Mouse (Mus musculus) heart, postnatal 0 days (tissue): Measurements from ENCODE around the gene Htra2. TPM values are rescaled to one million over a fixed set of nuclear protein-coding genes. Genes with fewer than 3 reads are reported as not detected.

Experiments used
- ATAC-seq: fragments of 200-750 bp; cut with Nextera tagmentation; 2 replicates; pipeline ENCODE4 v1.8.0; 2017; ENCODE audit warnings: low read depth, moderate number of reproducible peaks, moderate library complexity; ENCODE audit not compliant: insufficient read depth
- DNase-seq: peaks from one replicate; pipeline ENCODE4 v3.0.0-alpha.2; 2016; ENCODE audit warnings: low spot score
- H3K27ac ChIP-seq: fragments of 300-500 bp; sonication (generic); 2 replicates; pipeline ENCODE4 v1.5.1; 2014; ENCODE audit warnings: low read depth, mild to moderate bottlenecking
- H3K27me3 ChIP-seq: fragments of 300-500 bp; sonication (generic); 2 replicates; pipeline ENCODE4 v1.6.1; 2014; ENCODE audit warnings: low read length, mixed read lengths; ENCODE audit not compliant: control insufficient read depth, insufficient read depth
- H3K36me3 ChIP-seq: fragments of 300-500 bp; sonication (generic); replicated peaks from 2 replicates; pipeline ENCODE4 v1.6.1; 2014; ENCODE audit warnings: low read length, mixed read lengths; ENCODE audit not compliant: control insufficient read depth, insufficient read depth
- H3K4me1 ChIP-seq: fragments of 300-500 bp; sonication (generic); 2 replicates; pipeline ENCODE4 v1.6.1; 2014; ENCODE audit warnings: antibody characterized with exemption; ENCODE audit not compliant: control insufficient read depth, insufficient read depth
- H3K4me2 ChIP-seq: fragments of 300-500 bp; sonication (generic); 2 replicates; pipeline ENCODE4 v1.6.1; 2014; ENCODE audit warnings: low read depth, mild to moderate bottlenecking, low read length, moderate library complexity
- H3K4me3 ChIP-seq: fragments of 300-500 bp; sonication (generic); 2 replicates; pipeline ENCODE4 v1.5.1; 2014; ENCODE audit warnings: low read depth, low read length
- H3K9ac ChIP-seq: fragments of 300-500 bp; sonication (generic); replicated peaks from 2 replicates; pipeline ENCODE4 v1.6.1; 2014; ENCODE audit warnings: low read depth, low read length, mixed read lengths
- H3K9me3 ChIP-seq: fragments of 300-500 bp; sonication (generic); replicated peaks from 2 replicates; pipeline ENCODE4 v1.6.1; 2016; ENCODE audit warnings: low read length; ENCODE audit not compliant: control insufficient read depth
- CTCF ChIP-seq: IDR thresholded peaks from 2 replicates; pipeline ENCODE4 v1.5.1; 2016; ENCODE audit warnings: antibody characterized with exemption, control low read depth, low read depth
- EP300 ChIP-seq: IDR thresholded peaks from 2 replicates; pipeline ENCODE4 v1.6.1; 2016; ENCODE audit warnings: antibody characterized with exemption, low read depth
- WGBS: fragments of 180-500 bp; shearing (Covaris S2); extraction: QIAGEN DNeasy Blood & Tissue Kit; methylation state at CpG from one replicate; pipeline ENCODE4 v1.1.7; 2014; 5-methylcytosine and 5-hydroxymethylcytosine counted together
- polyA plus RNA-seq: library from polyadenylated mRNA; unstranded; fragments of >200 nt; fragmentation: Nextera tagmentation; extraction: Ambion mirVana; gene quantifications from 2 replicates; pipeline ENCODE4 v1.2.1, GENCODE M21; 2015
- total RNA-seq: library from RNA; depleted of rRNA; stranded (reverse); fragments of >200 nt; gene quantifications from 2 replicates; pipeline ENCODE4 v1.2.3, GENCODE M21; 2014; ENCODE audit warnings: low replicate concordance

The Htra2 gene
- total and polyA plus RNA-seq, 2 experiments from 2014 or later = 50.3 to 61.9 TPM

DNA sequence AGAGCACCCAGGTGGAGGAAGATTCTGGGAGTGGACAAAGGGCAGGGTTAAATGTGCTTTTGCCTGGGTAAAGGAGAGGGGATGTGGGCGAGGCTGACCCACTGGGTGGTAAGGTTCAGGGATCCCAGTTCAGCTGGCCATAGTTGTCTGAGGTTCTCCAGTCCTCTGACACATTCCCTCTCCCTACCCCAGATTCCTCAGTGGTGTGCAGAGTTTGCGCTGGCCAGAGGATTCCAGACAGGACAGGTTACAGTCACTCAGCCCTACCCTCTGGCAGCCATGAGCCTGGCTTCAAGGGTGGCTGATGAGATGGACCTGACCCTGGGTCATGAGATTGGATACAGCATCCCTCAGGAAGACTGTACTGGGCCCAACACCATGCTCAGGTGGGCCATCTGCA, 3.7 kb upstream of the Htra2 start:
- H3K4me3 ChIP-seq = no peak overlapping the region
- no peak overlapping the region for H3K9ac ChIP-seq
- WGBS = 71% methylated on average over 2 of the region's 2 CpGs
- TF ChIP-seq EP300 = no peak
- no peak for TF ChIP-seq CTCF
- ATAC-seq (no peak), DNase-seq (no peak)
- peaks cover 8% of the 10 kb centered on the region for H3K4me1 ChIP-seq
- peaks cover 33% of the 10 kb centered on the region for H3K27me3 ChIP-seq
- no peaks in the 10 kb centered on the region for H3K9me3 ChIP-seq
- H3K27ac ChIP-seq = no peak overlapping the region
- H3K36me3 ChIP-seq = peaks cover 14% of the 10 kb centered on the region
- H3K4me2 ChIP-seq = no peak overlapping the region

GRCm38 (mm10) chr6:83057790-83058189, 2.7 kb upstream of the Htra2 start, which contains the start of gene Dqx1:
Gene Dqx1, plus strand, starts transcription at chr6:83057844.
- Histone ChIP-seq H3K9ac (no peak within 1 kb of the TSS), H3K4me1 (peaks cover 17% of the 10 kb centered on the region), H3K4me2 (no peak within 1 kb of the TSS), H3K27ac (no peak within 1 kb of the TSS), H3K27me3 (peaks cover 23% of the 10 kb centered on the region), H3K9me3 (no peaks in the 10 kb centered on the region), H3K4me3 (no peak within 1 kb of the TSS), H3K36me3 (peaks cover 14% of the 10 kb centered on the region)
- 54% methylated on average over 3 of the region's 3 CpGs for WGBS
- no peak for ATAC-seq
- TF ChIP-seq EP300 = no peak
- no peak for TF ChIP-seq CTCF
- no peak for DNase-seq

DNA sequence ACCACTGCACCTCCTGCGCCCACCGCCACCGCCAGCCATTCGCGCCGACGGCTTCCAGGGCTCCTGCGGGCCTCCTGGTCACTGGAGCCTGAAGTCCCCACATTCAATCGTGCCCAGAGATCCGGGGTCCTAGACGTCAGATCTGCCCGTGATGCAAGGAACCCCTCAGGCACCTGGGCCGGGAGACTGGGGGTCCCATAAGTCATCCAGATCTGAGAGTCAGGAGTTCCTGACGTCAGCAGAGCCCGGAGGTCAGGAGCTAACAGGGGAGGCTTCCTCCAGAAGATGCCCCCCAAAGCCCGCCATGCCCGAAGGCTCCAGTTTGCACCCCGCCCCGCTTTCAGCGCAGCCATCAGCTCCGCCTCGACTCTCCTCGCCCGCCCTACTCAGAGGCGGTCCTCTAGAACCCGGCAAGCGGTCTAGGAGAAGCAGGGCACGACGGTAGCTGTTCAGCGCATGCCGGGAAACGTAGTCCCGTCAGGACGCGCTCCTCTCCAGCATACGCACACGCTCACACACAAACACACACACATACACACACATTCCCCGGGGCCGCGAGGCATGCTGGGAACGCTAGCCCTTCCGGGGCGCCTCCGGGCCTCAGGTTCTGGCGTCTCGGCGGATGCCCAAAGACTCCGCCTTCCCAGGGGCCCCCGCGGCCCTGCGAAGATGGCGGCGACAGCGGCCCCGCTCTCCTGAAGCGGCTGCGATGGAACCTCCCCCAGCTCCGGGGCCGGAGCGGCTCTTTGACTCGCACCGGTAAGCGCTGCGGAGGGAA, 810 bp downstream of the Htra2 start, which contains the start of gene Aup1:
Gene Aup1, plus strand, starts transcription at position 448 of the 778 bp plus-strand sequence.
- DNase-seq = peak; percentile 96
- H3K9ac ChIP-seq = peak within 1 kb of the TSS; percentile 92
- peaks cover 20% of the 10 kb centered on the region for H3K4me1 ChIP-seq
- H3K36me3 ChIP-seq = peaks cover 26% of the 10 kb centered on the region
- peak within 1 kb of the TSS; percentile 92 for H3K4me2 ChIP-seq
- peak; percentile 95 for ATAC-seq
- under 1% methylated on average over 59 of the region's 64 CpGs for whole genome bisulfite sequencing
- TF ChIP-seq EP300 = peak; percentile 97
- TF ChIP-seq CTCF = no peak
- H3K9me3 ChIP-seq = no peaks in the 10 kb centered on the region
- H3K27me3 ChIP-seq = no peaks in the 10 kb centered on the region
- H3K4me3 ChIP-seq = peak within 1 kb of the TSS; percentile 88
- peak within 1 kb of the TSS; percentile 88 for H3K27ac ChIP-seq

GRCm38 (mm10) chr6:83053136-83053960, 1.7 kb downstream of the Htra2 start:
- H3K4me1 ChIP-seq = peaks cover 20% of the 10 kb centered on the region
- TF ChIP-seq EP300 (no peak), CTCF (no peak)
- DNase-seq = peak; percentile 34
- 1% methylated on average over 26 of the region's 26 CpGs for WGBS
- H3K27ac ChIP-seq = peak overlapping the region; percentile 88
- peak overlapping the region; percentile 92 for H3K9ac ChIP-seq
- H3K9me3 ChIP-seq = no peaks in the 10 kb centered on the region
- peaks cover 26% of the 10 kb centered on the region for H3K36me3 ChIP-seq
- peak overlapping the region; percentile 92 for H3K4me2 ChIP-seq
- H3K27me3 ChIP-seq = no peaks in the 10 kb centered on the region
- ATAC-seq = no peak
- H3K4me3 ChIP-seq = peak overlapping the region; percentile 88

DNA sequence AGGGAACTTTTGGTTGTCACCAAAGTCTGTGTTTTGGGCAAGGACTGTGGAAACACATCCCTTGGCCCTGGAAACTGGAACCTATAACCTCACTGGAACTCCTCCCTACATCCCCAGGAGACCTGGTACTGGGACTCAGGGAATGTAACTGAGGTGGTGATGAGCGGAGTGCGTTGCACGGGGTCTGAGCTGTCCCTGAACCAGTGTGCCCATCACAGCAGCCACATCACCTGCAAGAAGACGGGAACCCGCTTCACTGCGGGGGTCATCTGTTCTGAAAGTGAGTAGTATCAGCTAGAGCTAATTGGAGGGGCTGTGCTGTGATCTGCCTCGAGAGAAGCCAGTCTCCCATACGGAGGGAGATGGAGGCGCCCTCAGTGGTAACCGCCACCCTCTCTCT, 5.7 kb downstream of the Htra2 start:
- H3K4me1 ChIP-seq = peaks cover 12% of the 10 kb centered on the region
- TF ChIP-seq EP300 (no peak), CTCF (no peak)
- no peaks in the 10 kb centered on the region for H3K9me3 ChIP-seq
- WGBS = 65% methylated on average over 10 of the region's 10 CpGs
- no peak overlapping the region for H3K4me3 ChIP-seq
- H3K4me2 ChIP-seq = no peak overlapping the region
- peaks cover 12% of the 10 kb centered on the region; the same call in 1 of the 2 replicates for H3K36me3 ChIP-seq
- no peak overlapping the region for H3K9ac ChIP-seq
- no peak overlapping the region for H3K27ac ChIP-seq
- ATAC-seq = no peak
- DNase-seq = no peak
- H3K27me3 ChIP-seq = no peaks in the 10 kb centered on the region
